Mouse (Mus musculus) adrenal gland, adult 2 months (tissue): Measurements from ENCODE around the gene Lamc2. TPM values are rescaled to one million over a fixed set of nuclear protein-coding genes. Genes with fewer than 3 reads are reported as not detected.

Experiments used
- DNase-seq: peaks from one replicate; pipeline ENCODE4 v3.0.0; 2021
- polyA plus RNA-seq: library from polyadenylated mRNA; depleted of rRNA; stranded (reverse); fragments of >200 nt; gene quantifications from 2 replicates; pipeline ENCODE4 v1.2.3, GENCODE M21; 2012
- total RNA-seq, 2 experiments: library from RNA; stranded (reverse); gene quantifications; 2 replicates each; pipeline ENCODE4 v1.2.3; 2021

The Lamc2 gene
- total and polyA plus RNA-seq, 3 experiments, result 0.10 to 3.1 (median 0.75) TPM

DNA sequence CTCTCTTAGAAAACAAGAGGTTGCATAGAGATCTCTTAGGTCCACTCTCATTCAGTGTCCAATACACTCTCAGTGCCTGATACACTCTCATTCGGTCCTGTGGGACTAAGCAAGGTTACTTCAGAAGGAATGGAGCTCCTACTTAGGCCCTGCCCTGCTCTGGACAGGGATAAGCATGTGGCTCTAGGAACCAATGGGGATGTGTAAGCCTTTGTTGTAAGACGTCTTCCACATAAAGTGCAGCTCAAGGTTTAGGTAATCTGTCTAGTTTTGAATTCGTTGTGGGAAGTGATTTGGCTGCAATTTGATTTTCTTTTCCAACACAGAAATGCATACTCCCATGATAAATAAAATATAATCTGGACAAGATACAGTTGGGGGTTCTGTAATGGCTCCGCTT, 6.1 kb downstream of the Lamc2 start:
- DNase-seq, result no peak

DNA sequence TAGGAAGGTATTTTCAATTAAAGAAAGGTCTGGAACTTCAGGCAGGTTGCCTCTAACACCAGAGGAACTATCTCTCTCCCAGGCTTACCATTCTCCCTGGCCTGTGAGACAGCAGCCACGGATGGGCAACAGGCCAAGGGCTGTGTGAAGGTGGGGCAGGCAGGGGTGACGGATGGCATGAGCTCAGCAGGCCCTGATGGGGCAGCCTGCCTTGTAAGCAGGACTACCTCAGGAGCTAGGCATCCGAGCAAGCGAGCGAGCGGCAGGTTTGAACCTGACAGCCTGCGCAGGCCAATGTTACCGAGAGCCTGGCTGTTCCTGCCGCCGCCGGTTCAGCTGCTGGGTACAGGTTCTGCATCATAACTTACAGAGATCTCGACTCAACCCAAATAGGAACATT, 11.4 kb downstream of the Lamc2 start:
- DNase-seq, result peak; percentile 90

DNA sequence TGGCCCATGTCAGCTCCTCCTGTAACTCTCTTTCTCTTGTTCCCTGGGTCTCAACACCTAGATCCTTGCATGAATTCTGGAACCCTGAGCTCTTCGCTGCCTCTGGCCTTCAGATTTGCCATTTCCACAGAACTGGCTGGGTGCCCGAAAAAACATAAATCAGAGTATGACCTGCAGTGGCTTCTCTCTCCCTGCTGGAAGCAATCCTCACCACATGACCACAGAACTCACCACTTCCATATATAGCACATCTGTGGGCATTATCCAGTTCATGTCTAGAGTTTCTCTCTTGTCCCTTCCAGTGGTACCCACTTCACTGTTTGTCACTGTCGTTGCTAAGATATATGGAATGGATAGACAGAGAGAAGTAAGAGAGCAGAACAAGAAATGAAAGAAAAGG, 13.0 kb downstream of the Lamc2 start:
- DNase-seq, result peak; percentile 90

DNA sequence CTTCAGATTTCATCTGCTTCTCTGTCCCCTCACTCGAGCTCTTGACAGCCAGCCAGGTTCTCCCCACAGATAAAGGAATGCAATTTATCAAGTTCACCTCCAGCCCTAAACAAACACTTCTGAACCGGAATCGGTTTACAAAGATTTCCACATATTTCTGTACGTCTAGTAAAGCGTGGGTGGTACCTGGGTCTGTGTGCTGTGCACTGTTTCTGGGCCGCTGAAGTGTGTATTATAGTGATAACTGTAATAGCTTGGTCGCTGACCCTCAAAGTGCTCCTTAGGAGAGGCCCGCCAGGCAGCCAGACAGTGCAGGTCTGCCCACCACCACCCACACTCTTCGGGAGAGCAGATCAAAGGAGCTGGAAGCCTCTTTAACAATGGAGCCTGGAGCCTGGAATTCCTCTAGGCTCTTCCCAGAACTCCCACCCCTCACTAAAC, 13.9 kb downstream of the Lamc2 start:
- DNase-seq, result peak; percentile 23

DNA sequence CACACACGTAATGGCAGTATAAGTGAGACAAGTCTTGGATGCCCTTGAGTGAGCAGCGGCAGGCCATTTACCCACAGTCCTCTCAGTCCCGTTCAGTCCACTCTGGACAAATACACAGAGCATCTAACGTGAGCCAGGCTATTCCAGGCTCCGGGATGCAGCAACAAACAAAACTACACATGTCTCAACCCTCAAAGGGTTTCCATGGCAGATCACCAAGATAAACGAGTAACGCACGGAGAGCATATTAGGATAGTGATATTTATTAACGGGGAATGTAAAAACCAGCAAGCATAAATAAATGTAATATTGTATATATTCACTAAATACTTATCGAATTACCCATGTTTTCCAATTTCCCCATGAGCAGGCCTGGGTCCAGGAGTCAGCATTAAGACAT, 15.2 kb downstream of the Lamc2 start:
- no peak for DNase-seq

DNA sequence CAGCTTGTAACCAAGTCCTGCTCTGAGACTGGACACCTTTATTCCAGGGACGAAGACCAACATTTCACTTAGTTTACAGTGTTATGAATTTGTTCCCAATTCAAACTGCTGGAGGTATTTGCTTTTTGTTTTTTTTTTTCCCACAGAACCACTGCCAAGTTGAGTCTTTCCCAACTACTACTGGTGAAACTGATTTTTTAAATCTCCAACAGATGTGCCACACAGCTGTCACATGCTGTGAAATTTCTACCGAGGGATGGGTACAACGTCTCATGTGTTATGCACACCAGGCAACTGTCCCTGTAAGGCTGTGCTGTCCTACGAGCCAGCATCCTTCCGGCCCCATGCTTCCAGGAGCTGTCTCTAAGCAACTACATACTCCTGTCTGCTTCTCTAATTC, 18.0 kb downstream of the Lamc2 start:
- DNase-seq, result no peak

DNA sequence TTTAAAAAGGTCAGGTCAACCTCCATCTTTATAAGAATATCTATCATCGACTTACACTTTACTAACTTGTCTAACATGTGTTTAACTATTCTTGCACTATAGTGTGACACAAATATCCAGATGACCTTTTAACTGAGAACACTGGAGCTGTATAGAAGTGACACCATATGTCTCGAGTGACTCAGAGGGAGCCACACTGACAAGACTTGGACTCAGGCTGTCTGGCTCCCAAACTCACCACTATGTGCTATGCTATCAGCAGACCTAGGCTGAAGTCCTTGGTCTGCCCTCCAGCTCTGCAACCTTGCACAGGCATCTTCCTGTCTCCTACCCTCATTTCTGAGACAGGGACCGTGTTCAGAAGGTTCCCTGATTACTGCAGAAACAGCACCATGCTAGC, 22.4 kb downstream of the Lamc2 start:
- DNase-seq, result no peak

DNA sequence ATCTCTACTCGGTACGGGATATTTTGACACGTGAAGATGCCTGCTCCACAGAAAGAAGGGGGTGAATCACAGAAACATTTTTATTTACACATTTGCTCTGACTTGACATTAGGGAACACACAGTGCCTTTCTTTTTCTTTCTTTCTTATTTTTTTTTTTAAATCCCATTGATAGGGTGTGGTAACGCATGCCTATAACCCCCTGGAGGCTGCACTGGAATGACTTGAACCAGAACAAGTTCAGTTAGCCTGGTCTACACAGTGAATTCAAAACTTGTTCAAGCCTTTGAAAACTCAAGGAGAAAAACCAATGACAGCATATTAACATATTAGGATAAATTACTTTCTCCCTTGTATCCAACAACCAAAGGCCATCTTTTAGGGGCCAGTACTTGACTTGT, 27.1 kb downstream of the Lamc2 start:
- DNase-seq, result no peak

DNA sequence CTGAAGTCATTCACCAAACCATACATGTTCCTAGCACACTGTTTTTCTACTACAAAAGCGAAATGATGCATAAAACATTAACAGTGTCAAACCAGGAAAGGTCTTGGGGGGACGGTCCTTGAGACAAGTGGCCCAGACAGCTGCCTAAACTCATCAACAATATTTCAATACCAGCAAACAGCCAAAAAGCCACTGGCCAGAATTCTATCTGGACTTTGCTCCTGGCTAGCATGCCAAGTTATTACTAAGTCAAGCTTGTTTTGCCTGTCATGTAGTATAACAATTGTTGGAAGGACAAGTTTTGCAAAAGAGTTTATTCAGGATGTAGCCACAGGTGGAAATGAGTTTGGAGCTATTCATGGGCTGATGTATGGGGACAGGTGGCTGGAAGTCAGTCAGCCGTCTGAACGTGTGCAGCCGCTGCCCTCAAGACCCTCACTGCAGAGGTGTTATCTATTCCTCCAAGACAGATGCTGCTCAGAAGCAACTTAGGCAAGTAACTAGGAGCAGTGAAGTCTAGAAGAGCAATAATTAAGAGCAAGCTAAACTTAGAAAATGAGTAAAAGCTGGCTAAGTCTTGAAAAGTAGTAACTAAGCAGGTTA, 29.1 kb downstream of the Lamc2 start:
- no peak for DNase-seq

DNA sequence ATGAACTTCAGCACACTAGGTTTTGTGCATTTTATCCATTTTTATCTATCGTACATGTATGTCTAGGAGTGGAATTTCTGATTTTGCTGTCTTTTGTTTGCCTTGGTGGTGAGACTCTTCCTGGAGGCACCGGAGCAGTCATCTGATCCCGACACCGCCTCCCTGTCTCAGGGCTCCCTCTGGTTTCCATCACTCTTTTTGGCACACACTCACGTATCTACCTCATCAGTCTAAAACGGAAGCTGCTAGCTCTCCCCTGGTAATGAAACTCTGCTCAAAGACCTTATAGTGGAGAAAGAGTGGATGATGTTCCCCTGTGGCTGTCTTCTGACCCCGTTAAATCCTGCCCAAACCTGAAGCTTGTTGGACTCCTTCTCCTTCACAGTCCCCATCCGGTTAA, 30.9 kb downstream of the Lamc2 start:
- DNase-seq, result no peak

DNA sequence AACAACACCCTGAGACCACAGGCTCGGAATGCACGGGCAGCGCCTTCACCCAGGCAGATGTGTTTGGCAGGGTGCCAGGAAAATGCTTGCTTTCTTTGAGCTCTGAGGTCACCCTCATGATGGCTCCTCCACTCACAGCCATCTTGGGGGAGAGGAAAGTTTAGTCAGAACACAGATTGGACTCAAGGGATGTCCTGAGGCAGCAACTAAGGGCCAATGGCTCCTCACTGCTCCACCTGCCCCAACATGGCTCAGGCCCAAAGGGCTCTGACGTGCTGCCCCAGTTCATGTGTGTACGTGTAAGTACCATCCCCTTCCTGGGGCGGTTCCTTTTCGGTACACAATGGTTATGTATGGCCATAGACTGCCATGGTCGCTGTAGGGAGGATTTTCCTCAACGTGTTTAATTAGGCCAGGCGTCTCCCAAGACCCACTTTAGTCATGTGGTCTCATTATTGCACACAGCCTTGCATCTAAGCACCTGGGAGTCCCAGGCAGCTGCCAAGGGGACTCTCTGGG, 32.6 kb downstream of the Lamc2 start:
- no peak for DNase-seq

DNA sequence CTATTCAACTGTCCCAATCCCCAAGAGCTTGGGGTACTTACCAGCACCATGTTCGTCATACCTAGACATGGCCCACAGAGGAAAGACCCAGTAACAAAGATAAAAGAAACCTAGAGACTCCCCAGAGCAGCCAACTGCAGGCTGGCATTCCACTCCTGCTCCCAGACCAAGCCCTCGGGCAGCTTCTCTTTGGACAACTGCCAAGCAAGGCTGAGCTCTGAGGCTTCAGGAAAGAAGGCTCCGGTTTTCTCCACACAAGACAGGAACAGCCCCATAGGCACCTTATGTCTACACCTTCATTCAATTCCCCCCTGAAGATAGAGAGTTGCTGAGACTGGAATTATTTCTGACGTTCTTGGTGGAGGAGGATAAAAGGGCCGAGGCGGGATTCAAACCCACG, 33.7 kb downstream of the Lamc2 start:
- DNase-seq, result no peak

DNA sequence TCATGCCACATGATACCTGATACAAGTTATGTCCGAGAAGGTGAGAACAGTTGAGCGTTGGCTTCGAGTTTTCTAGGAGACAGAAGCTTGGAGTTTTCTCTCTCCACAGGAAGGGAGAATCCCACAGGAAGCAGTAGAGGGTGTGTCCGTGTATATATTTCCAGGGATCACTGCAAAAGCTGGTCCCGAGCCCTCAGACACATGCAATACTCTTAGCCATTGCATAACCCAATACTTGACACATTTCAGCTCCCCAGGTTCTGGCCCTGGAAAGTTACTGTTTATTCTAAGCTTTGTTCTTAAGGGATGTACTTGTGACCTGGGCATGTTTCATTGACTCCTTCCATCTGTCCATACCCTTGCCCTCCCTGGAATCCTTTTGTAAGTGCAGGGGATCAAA, 40.5 kb downstream of the Lamc2 start:
- no peak for DNase-seq

DNA sequence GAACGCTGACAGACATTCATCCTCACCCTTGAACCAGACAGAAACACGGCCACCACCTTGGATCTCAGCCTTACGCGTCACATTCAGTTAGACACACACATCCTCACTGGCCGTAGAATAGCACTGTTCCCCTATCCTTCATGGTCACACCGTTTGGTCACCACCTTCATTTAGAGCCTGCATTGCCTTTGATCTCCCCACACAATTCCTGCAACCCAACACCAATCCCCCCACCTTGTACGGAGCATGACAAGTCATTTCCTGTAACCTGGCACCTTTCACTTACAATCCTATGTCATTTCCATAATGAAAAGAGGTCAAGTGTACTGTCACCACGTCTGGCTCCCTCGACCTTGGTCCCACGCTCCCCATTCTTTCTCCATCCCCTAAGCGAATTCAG, 42.2 kb downstream of the Lamc2 start:
- DNase-seq, result no peak

DNA sequence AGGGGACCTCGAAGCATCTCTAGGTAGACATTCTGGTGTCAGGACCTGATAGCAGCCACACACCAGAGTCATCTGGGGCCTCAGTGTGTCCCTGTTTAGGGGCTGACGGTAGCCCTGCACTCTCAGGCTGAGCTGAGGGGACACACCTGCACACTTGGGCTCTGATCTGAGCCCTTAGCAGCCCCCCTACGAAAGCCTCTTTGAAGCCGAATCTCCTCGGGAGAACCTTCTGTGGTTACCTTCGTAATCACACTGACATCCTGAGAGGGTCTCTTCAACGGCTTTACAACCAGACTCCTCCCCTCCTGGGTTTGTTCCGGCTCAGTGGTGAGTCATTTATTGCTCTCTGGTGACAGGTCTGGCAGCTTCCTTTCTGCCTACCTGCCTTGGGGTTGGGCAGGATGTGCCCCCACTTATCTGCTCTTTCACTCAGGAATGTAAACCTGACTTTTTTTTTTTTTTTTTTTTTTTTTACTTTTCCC, 45.5 kb downstream of the Lamc2 start:
- DNase-seq, result no peak

DNA sequence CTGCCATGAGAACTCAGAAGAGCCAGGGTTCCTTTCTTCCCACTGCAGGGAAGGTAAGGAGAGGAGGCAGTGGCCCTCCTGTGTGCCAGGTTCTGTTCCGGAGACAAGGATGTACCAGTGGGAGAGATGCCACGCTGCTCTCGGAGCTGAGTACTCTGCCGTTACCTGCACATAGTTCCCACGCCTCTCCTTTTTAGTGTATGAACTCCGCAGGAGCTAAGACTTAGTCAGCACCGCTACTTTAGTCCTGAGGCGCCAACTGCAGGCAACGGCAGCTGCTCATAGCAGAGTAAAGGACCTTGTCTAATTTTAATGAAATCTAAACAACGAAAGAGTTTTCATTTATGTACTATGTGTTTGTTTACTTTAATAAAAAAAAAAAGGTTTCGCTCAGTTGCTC, 46.0 kb downstream of the Lamc2 start:
- DNase-seq, result no peak

DNA sequence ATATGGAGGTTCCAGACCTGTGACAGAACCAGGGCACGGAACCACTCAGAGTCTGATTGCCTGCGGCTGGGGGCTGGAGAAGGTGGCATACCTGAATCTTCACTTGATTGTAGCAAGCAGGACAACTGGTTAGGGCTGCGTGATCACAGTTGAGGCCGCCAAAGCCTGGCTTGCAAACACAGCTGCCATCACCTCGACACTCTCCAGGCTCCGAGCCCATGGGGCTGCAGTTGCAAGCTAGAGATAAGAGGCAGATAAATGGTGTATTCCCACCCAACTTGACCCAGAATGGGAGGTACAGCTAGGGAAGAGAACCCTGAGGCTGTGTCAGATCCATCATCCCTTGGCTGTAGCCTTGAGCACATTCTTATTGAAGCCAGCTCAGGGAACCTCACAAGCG, 46.6 kb downstream of the Lamc2 start:
- DNase-seq, result no peak

DNA sequence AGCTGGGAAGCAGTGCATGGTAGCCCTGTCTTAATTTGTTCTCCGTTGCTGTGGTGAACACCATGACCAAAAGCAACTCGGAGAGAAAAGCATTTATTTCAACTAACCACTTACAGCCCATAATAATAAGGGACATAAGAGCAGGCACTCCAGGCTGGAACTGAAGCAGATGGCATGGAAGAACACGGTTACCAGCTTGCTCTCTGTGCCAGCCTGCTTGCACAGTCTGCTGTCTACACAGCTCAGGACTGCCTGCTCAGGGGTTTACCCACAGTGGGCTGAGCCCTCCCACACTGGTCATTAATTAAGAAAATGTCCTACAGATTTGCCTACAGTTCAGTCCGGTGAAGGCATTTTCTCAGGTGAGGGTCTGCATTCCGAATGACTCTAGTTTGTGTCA, 47.8 kb downstream of the Lamc2 start:
- DNase-seq, result no peak

DNA sequence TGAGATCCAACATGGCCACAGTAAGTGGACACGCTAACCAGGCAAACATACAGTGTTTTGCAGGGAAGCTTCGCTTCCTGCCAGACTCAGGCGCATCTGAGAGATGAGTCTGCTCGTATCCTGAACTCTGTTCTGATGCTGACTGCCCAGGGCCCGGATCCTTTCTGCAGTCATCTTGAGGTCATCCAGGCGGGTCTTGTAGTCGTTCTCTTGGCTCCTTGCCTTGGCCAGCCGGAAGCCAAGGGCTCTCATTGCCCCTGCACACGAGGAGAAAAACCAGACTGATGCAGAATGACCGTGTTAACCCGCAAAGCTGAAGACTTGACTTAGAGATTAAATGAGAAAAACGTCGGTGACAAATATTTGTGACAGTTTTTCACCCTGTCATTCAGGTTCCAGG, 49.6 kb downstream of the Lamc2 start:
- DNase-seq, result no peak

DNA sequence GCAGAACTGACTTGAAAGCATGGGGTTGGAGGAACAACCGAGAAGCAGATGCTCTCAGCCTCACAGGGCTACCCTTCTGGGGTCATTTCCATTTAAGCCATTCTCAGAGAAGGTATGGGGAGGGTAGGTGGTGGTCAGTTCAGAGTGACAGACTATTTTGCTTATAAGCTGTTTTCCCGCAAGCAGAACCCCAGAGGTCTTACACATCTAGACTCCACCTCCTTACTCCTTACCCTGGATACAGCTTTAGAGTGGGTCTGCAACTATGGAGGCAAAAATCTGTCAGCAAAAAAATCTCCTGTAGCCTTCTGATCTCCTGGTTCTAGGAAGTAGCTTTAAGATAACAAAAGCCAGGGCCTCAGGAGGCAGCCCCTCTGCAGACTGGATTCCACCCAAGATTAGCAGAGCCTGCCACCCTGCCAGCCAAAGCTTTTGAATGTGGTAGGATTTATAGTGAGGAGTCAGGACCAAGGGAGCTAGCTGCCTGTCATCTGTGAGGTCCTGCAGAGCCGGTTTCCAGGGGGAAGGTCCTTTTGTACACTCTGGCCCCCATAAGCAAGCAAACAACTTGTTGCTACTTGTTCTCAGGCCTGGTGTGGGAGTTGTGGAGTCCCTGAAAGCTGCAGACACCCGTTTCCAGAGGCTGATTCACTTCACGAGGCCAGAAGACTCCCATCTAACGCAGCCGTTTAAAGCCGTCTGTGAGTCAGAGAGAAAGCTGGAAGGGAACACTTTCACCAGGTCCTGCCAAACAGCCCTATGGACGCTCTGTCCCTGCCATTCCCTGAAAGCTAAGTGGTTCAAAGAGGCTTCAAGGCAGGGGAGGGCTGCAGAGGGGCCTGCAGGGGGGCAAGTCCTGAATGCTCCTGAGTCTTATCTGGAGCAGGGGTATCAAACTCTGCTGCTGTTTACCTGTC, 52.1 kb downstream of the Lamc2 start:
- peak; percentile 50 for DNase-seq

DNA sequence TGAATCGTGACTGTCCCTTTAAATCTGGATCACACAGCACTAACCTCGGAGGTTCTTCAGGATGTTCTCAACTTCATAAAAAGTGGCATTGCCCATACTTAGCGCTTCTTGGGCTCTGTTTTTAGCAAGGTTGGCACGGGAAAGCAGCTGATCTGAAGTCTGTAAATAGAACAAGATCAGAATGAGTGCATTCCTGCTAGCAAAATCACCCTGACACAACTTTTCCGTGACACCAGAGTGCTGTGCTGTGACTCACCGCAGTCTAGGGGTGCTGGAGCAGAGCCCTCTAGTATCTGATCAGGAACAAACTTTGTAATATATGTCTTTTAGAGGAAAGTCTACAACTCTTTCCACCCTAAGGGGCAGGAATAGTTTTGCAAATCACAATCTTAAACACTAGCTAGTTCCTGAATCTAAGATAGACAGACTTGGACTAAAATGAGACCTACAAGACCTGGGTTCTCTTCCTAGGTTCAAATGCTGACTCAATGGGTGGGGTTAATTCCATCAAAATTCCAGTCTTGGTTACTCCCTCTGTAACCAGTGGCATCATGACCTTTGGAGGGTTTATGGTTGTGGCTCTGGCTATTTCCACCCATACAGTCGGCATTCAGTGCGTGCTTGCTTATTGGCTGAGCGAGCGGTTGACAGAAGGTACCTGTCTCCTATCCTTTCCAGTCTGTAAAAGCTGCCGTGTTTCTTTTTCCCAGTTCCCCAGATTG, 56.1 kb downstream of the Lamc2 start:
- DNase-seq, result peak; percentile 87

DNA sequence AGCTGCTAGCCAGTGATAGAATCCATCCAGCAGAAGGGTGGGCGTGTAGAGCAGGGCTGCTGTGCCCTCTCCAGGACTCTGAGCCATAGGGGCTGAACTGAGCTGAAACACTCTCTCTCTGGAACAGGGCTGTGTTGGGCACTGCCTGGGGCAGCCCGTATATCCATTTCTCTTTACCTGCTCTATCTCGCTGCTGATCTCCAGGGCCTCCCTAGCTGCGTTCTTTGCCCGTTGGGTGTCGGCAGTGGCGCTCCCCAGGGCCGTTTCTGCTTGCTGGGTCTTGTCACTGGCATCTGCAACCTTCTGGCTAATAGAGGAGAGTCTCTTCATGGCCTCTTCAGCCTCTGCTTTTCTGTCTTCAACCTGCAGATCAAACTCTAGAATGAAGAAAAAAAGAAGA, 57.5 kb downstream of the Lamc2 start:
- no peak for DNase-seq

DNA sequence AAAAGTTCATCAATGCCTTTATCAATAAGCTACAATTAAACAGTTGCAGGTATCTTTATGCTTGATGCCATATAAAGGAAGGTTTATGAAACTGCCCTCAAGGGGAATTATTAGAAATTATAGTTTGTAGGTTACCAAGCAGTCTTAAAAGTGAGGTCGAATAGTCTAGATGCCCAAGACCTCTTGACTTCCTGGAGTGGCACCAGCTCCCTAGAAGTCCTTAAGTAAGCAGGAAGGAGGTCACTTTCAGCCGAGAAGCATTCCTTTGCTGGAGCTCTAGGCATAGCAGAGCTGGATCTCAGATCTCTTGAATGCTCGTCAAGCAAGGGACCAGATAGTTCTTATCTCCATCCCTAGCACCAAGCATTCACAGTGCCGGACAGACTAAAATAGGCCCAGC, 58.6 kb downstream of the Lamc2 start:
- DNase-seq, result no peak
